Mouse (Mus musculus): Measurements from ENCODE around the gene Adam4.
"Not testable (repeated sequence)": the region's sequence is repeated elsewhere in the genome, so short reads cannot be mapped to it uniquely, and the experiment has no call there.

The Adam4 gene

DNA sequence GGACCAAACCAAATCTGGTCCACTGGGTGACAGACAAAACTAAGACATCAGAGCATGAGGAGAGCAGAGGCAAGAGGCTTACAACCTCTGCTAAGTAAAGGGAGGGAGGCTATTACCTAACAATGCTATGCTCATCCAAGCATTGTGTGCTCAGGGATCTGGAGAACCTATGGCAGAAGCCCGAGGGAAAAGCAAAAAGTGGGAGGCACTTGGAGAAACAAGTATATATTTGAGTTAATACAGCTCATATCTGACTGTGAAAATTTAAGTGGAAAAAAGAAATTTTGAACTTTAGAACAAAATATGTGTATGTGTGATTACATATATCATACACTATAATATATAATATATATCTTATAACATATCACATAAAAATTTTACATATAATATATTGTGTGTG, at the start of gene Adam4:
Gene Adam4 (minus strand): TSS at position 101 of the 400 bp plus-strand sequence.
- DNase-seq (ENCODE audit: low spot score in 2 of 2): no peak

DNA sequence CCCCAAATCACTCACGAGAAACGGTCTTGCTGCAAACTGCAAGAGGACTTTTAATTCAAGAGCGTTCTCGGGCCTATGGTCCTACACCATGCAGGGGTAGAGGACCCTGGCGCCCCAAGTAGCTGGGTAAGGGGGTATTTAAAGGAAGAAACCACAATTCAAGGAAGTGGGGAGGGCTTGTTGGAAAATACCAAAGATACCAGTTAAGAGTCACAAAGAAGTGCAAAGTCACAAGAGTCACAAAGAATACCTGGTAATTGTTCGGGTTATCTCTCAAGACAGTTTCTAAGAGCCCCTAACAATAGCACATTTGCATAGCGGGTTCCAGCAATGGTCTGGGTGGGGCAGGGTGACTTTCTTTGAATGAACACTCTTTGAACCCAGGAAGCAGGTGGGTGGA, 37.3 kb upstream of the Adam4 start:
- not testable (repeated sequence) for DNase-seq (ENCODE audit: low spot score in 2 of 2)

DNA sequence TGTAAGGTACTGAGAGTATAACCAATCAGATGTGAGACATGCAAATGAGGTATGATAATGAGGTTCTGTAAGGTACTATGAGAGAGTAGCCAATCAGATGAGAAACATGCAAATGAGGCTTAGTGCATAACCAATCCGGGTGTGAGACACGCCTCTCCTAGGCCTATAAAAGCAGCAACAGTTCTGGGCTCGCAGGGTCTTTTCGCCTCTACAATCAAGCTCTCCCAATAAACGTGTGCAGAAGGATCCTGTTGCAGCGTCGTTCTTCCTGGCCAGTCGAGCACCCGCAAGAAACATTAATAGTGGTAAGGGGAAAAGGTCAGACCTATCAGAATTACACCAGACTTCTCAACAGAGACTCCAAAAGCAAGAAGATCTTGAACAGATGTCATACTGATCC, 17.2 kb upstream of the Adam4 start:
- not testable (repeated sequence) for DNase-seq (ENCODE audit: low spot score in 2 of 2)

DNA sequence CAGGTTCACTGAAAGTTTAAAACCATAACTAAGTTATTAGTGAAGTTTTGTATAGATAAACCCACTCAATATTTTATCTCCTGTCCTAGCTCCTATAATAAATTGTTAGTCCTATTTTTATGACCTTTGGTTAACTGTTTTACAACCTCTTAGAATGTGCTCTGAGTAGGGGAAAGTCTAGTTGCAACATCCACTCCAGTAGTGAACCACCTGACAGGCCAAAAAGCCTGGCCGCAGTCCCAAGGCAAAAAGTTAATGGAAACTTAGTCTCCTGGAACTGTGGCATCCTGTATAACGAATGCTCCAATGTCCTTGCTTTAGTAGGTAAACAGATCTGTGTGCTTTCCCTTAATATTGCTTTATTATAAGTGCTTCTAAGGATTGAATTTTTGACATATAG, 13.0 kb upstream of the Adam4 start:
- not testable (repeated sequence) for DNase-seq (ENCODE audit: low spot score in 2 of 2)

DNA sequence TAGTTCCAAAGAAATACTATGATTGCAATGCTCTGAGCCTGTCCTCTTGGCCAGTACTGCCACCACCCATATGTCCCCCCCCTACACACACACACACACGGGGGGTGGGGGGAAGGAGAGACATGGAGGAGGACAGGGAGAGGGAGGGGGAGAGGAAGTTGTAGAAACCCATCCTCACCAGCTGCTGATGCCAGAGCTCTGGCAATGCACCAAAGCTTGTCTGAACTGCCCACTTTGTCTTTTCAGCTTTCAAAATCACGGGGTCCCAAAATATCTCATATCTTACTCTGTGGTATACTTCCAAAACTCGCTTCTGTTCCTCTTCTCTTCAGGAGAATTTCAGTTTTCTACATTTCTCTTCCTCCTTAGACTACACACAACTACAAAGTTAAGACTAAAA, 8.5 kb downstream of the Adam4 start:
- DNase-seq (ENCODE audit: low spot score in 2 of 2): no peak

DNA sequence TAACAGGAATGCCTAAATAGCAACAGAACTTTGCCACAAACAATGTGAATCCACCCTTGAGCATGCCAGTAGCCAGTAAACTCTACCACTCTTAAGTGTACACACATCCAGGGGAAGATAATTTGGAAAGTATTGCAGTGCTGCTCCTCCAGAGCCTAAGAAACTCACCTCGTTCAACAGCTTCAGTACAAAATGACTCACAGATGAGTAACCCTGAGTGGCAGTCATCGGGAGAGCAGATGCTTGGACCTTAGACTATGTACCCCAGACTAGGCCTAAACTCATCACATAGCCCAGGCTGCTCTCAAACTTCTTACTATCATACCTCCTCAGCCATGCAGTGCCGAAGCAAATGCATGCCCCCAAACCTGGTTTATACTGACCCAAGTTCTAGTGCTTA, 12.8 kb downstream of the Adam4 start:
- no peak for DNase-seq (ENCODE audit: low spot score in 2 of 2)

DNA sequence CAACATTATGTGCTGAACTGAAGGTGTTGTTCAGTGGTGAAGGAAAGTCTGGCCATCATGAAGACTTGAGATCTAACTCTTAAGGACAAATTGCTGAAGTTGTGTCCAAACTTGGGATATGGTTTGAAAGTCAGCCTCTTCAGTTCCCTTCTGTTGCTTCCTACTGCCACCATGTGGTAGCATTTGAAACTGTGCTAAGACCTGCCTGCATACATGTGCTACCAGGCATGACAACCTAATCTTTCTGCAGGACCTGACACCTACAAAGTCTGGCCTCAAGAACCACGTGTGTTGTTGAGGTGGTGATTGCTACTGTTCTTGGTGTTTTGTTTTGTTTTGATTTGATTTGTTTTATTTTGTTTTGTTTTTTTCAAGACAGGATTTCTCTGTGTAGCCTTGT, 19.6 kb downstream of the Adam4 start:
- peak in 1 of 2 experiments; percentile 61 for DNase-seq (ENCODE audit: low spot score in 2 of 2)

DNA sequence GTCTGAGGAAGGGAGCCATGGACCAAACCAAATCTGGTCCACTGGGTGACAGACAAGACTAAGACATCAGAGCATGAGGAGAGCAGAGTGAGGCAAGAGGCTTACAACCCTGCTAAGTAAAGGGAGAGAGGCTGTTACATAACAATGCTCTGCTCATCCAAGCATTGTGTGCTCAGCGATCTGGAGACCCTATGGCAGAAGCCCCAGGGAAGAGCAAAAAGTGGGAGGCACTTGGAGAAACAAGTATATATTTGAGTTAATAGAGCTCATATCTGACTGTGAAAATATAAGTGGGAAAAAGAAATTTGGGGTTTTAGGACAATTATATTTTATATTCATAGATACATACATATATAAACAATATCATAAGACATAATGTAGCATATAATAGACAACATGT, 42.4 kb downstream of the Adam4 start, which contains the start of gene Gm4787:
Gene Gm4787 (minus strand): TSS at position 101 of the 400 bp plus-strand sequence.
- not testable (repeated sequence) for DNase-seq (ENCODE audit: low spot score in 2 of 2)
